Mouse (Mus musculus) small intestine, adult 2 months (tissue): ENCODE measurements around the gene Hoxd8. TPM values are rescaled to one million over a fixed set of nuclear protein-coding genes. Genes with fewer than 3 reads are reported as not detected.

Experiments
- H3K27ac ChIP-seq: fragments of 200-500 bp; 2 replicates; pipeline ENCODE4 v1.5.1; 2012; ENCODE audit warnings: low read depth, low read length, control low read depth, inconsistent platforms; ENCODE audit not compliant: insufficient read depth
- H3K27me3 ChIP-seq: fragments of 200-500 bp; 2 replicates; pipeline ENCODE4 v1.6.1; 2012; ENCODE audit warnings: mild to moderate bottlenecking, moderate library complexity, low read length, inconsistent platforms; ENCODE audit not compliant: control insufficient read depth, insufficient read depth
- H3K36me3 ChIP-seq: fragments of 200-500 bp; 2 replicates; pipeline ENCODE4 v1.6.1; 2012; ENCODE audit warnings: mild to moderate bottlenecking, low read length, control low read depth, inconsistent platforms; ENCODE audit not compliant: control insufficient read depth, insufficient read depth
- H3K4me1 ChIP-seq: fragments of 200-500 bp; 2 replicates; pipeline ENCODE4 v1.6.1; 2012; ENCODE audit warnings: low read length, inconsistent platforms, mixed read lengths; ENCODE audit not compliant: control insufficient read depth, insufficient read depth, insufficient read length
- H3K4me3 ChIP-seq: fragments of 200-500 bp; 2 replicates; pipeline ENCODE4 v1.5.1; 2012; ENCODE audit warnings: low read depth, mild to moderate bottlenecking, control low read depth, inconsistent platforms, low read length, moderate library complexity
- CTCF ChIP-seq: fragments of 200-500 bp; IDR thresholded peaks from 2 replicates; pipeline ENCODE4 v1.5.1; 2012; ENCODE audit warnings: low read depth, mild to moderate bottlenecking, control low read depth, inconsistent platforms, low read length, moderate library complexity, mixed read lengths; ENCODE audit not compliant: insufficient replicate concordance, insufficient read length; ENCODE audit errors: extremely low read depth
- POLR2A ChIP-seq: fragments of 200-500 bp; IDR thresholded peaks from 2 replicates; pipeline ENCODE4 v1.6.1; 2012; ENCODE audit warnings: low read depth, mild to moderate bottlenecking, control low read depth, inconsistent platforms, low read length, moderate library complexity
- WGBS: fragments of 180-500 bp; shearing (Covaris S2); methylation state at CpG from one replicate; pipeline ENCODE4 v1.1.7; 2018; 5-methylcytosine and 5-hydroxymethylcytosine counted together
- polyA plus RNA-seq: library from polyadenylated mRNA; depleted of rRNA; stranded (reverse); fragments of >200 nt; gene quantifications from 2 replicates; pipeline ENCODE4 v1.2.3, GENCODE M21; 2012; rRNA removed

Gene Hoxd8
- polyA plus RNA-seq, 1 experiment, result 3.1 TPM

DNA sequence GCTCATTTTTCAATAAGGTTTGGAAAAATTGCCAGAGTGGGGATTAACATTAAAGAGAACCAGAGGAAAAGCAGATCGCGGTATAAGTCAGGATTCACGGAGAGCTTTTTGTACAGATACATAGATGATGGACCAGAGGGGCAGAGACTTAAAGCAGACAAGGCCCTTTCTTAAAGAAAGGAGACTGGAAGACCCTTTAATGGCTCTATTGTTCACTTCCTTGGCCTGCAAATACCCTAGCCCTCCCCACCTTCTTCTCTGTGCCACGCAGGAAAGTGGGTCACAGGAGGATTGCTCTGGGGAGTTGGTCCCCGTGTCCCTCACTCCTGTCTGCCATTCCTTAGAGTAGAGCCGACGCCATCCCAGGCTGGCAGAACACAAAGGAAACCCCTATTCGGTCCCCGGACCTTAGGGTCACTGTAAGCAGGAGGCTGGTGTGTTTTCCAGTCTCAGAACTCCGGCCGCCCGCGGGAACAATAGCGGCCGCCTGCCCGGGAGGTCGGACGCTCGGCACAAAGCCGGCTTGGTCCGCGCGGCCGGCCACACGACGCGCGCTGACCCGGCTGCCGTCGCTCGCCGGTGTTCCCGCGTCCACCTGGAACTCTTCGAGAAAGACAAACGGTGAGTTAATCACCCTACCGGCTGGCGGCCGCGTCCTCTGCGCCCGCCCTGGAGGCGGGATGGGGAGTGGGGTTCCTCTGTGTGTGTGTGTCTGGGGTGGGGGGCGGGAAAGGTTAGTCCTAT lies 48.2 kb downstream of the Hoxd8 start:
- Histone ChIP-seq H3K27ac (no peak overlapping the region), H3K27me3 (peaks cover 62% of the 10 kb centered on the region), H3K4me3 (no peak overlapping the region), H3K36me3 (no peaks in the 10 kb centered on the region), H3K4me1 (peaks cover 3% of the 10 kb centered on the region; the same call in 1 of the 2 replicates)
- TF ChIP-seq CTCF, result no peak
- TF ChIP-seq POLR2A, result no peak
- WGBS, result 8% methylated on average over 45 of the region's 45 CpGs

GRCm38 (mm10) chr2:74753175-74753523 lies 48.7 kb downstream of the Hoxd8 start:
- H3K4me1 ChIP-seq, result peaks cover 3% of the 10 kb centered on the region; the same call in 1 of the 2 replicates
- TF ChIP-seq POLR2A (no peak), CTCF (no peak)
- no peaks in the 10 kb centered on the region for H3K36me3 ChIP-seq
- 6% methylated on average over 25 of the region's 25 CpGs for WGBS
- H3K4me3 ChIP-seq, result no peak overlapping the region; the same call in 1 of the 2 replicates
- H3K27ac ChIP-seq, result no peak overlapping the region
- peaks cover 57% of the 10 kb centered on the region for H3K27me3 ChIP-seq

DNA sequence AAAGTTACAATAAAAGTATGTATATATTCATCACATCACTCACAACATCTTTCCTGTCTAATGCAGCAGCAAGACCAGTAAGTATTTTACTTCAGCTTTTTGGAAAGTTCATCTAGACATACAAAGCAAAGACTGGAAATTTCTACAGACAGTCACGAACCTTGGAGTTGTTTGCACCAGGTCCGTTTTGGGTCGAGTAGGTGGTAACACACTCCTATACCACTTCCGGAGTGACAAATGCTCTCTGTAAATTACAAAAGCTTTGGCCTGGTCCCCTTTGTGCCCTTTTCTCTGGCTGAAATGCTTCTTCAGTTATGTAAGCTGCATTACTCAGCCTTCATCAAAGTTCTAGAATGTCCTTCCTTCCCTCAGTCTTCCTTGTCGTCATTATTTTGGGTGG lies 49.3 kb downstream of the Hoxd8 start:
- Histone ChIP-seq H3K4me1 (peaks cover 3% of the 10 kb centered on the region; the same call in 1 of the 2 replicates), H3K27ac (no peak overlapping the region), H3K4me3 (no peak overlapping the region), H3K27me3 (peaks cover 53% of the 10 kb centered on the region), H3K36me3 (no peaks in the 10 kb centered on the region)
- WGBS, result 41% methylated on average over 5 of the region's 5 CpGs
- TF ChIP-seq CTCF (no peak), POLR2A (no peak)

Other genes with a start within 250 kb of the Hoxd8 start
- gene Lnpk, start 125.2 kb upstream of the Hoxd8 start, polyA plus RNA-seq, result 1.5 and 1.6 TPM in 2 replicates
- not detected in 2 replicates for gene Evx2, start 45.1 kb upstream of the Hoxd8 start, polyA plus RNA-seq
- not detected in 2 replicates for gene Hoxd13, start 36.3 kb upstream of the Hoxd8 start, polyA plus RNA-seq
- gene Hoxd12, start 29.6 kb upstream of the Hoxd8 start, polyA plus RNA-seq, result not detected in 2 replicates
- not detected in 2 replicates for gene Hoxd11, start 25.1 kb upstream of the Hoxd8 start, polyA plus RNA-seq
- gene Hoxd10, start 12.7 kb upstream of the Hoxd8 start, polyA plus RNA-seq, result not detected in 2 replicates
- gene Hoxd9, start 6.9 kb upstream of the Hoxd8 start, polyA plus RNA-seq, result 0.24 and 0.34 TPM in 2 replicates
- gene Hoxd3, start 7.3 kb downstream of the Hoxd8 start, polyA plus RNA-seq, result 0.42 and 0.48 TPM in 2 replicates
- gene Hoxd4, start 7.3 kb downstream of the Hoxd8 start, polyA plus RNA-seq, result 1.2 and 2.9 TPM in 2 replicates
- 0.04 and 0.10 TPM in 2 replicates for gene Gm28230, start 22.1 kb downstream of the Hoxd8 start, polyA plus RNA-seq
- gene Hoxd1, start 58.4 kb downstream of the Hoxd8 start, polyA plus RNA-seq, result not detected in 2 replicates
- gene Mtx2, start 121.2 kb downstream of the Hoxd8 start, polyA plus RNA-seq, result 50.3 and 64.1 TPM in 2 replicates